Mouse (Mus musculus): ENCODE data around the gene Akt3.

DNA sequence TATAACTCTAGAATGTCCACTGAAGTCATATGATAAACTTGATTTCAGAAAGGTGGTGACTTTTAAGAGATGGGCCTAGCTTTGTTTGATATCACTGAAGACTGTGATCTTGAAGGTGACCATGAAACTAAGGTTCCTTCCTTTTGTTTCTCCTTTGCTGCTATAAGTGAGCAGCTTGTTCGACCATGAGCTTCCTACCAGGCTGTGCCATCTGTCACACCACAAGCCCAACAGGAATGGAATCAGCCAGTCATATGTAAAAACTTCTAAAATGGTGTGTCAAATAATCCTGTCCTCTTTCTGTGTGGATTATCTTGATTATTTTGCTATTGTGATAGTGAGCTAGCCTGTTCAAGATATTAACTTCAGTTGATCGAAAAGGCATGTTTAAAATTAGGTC lies 222.5 kb downstream of the Akt3 start:
- no peak for TF ChIP-seq GATA1 (IDR thresholded peaks at IDR 0.05; ENCODE audit: borderline replicate concordance, low read length)
- no peak for TF ChIP-seq FLI1 (IDR thresholded peaks at IDR 0.05; ENCODE audit: low read length)
